Mouse (Mus musculus) kidney, postnatal 14 days (tissue): ENCODE results near the gene Pctp.

Experiments
- DNase-seq: peaks from one replicate; pipeline ENCODE4 v3.0.0; 2022; ENCODE audit warnings: mixed read lengths

The Pctp gene

DNA sequence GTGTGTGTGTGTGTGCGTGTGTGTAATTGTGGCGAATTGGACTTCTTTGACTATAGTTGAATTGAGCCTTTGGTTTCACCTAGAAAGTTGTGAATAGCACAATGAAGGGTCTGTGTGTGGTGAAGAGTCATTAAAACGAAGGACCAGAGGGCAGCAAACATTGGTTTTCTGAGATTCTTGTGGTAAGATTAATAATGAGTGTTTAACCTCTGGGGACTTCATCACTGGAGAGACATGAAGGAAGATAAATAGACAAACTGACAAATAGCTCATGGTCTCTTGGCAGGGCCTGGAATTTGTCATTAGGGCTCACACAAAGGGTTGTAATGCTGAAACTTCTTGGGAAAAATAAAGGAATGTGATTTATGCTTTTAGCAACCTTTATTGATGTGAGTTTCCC, 31.4 kb downstream of the Pctp start:
- DNase-seq, result no peak

DNA sequence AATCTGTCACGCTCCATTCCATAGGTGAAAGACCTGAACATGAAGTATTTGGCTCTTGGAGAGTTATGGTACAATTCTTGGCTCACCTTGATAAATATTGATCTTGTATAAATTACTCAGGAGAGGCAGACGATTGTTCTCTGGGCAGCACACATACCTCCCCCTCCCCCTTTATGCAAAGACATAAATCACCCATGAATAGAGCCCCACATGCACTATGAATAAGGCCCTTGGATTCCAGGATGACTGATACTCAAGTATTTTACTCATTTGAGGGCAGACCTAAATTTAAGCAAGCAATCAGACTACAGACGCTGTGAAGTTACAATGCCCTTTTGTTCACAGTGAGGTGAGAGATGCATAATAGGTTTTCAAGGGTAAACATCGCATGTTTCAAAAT, 32.0 kb downstream of the Pctp start:
- no peak for DNase-seq

- DNase-seq, result no peak
These were observed 33.6 kb downstream of the Pctp start for GRCm38 (mm10) chr11:89969131-89969530.

DNA sequence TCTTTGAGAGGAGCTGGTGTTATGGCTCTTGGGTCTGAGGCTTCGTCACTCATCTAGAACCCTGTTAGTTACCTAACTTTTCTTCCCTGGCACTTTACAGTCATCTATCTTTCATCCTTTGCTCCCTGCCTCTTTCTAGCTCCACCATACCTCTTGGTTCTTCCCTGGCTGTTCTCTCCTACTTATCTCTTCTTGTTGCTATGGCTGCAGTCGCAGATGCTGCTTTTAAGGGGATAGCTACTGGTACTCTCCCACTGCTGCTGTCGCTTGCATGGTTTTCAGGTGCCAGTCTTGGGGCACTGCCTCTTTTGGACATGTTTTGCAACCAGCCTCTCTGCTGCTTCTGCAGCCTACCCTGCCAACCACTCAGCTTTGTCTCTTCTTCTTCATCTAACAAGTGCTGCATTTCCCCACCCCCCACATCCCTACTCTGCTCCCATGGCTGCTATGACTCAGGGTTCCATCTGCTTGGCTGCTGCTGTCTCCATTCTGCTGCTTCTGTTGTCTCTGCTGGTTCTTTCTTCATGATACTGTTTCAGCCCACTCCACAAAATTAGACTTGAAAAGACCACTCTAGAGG, 51.9 kb downstream of the Pctp start:
- DNase-seq, result no peak

GRCm38 (mm10) chr11:89947806-89948205, 54.9 kb downstream of the Pctp start:
- no peak for DNase-seq

- DNase-seq, result no peak
These were observed 57.5 kb downstream of the Pctp start for GRCm38 (mm10) chr11:89945159-89945558.

DNA sequence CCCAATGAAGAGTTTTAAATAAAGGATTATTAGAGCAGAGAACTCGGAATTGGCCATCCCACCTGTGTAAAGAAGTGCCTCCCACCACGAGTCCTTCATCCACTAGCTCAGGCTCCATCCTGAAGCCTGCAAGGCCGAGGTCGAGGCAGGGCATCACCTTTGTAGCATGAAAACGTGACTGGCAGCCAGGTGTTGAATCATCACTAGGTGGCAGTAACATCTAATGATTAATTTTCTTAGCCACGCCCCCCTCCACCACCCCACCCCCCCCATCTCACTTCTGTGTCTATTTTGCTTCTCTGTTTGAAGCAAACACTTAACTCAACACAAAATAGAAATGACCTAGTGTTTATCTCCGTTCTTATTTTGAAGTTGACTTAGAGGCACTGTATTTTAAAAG, 65.5 kb downstream of the Pctp start:
- peak; percentile 5 for DNase-seq
